In genomic region chr7:75872255-75872654, GRCm38 (mm10) we compare ENCODE assay signal across 16 mouse cellular contexts. TPM values are rescaled to one million over a fixed set of nuclear protein-coding genes. Genes with fewer than 3 reads are reported as not detected.
DNase-seq lines count a peak whose midpoint lies in the region; ATAC-seq and TF ChIP-seq lines count a peak whose summit lies in the region.
"Had no signal": no experiment of that assay in that cellular context is flagged by ENCODE, and none has a peak within 500 bp of the region (broad histone marks: within the 10 kb centered on the region; RNA-seq: fewer than 3 reads in every experiment).

No protein-coding gene starts in this region.

- H3K9ac ChIP-seq in hindbrain, postnatal 0 days (replicated peaks; ENCODE audit: low read length), result no peak overlapping the region
- H3K9ac ChIP-seq: intestine, embryonic 15.5 days; lung, embryonic 15.5 days had no signal

- H3K4me2 ChIP-seq in hindbrain, postnatal 0 days (ENCODE audit: low read depth, low read length), result no peak overlapping the region
- H3K4me2 ChIP-seq: intestine, embryonic 15.5 days; lung, embryonic 15.5 days had no signal

- no peak for TF ChIP-seq CTCF in hindbrain, postnatal 0 days (IDR thresholded peaks at IDR 0.05; ENCODE audit: low read depth)

- H3K4me3 ChIP-seq in hindbrain, postnatal 0 days (ENCODE audit: low read length), result no peak overlapping the region
- H3K4me3 ChIP-seq in hindbrain, embryonic 10.5 days, result no peak overlapping the region
- H3K4me3 ChIP-seq: intestine, embryonic 15.5 days; lung, embryonic 15.5 days; midbrain, embryonic 10.5 days had no signal

- ATAC-seq in hindbrain, postnatal 0 days, result no peak
- peak; percentile 75 for ATAC-seq in megakaryocyte, adult 5-6 weeks (ENCODE audit: poor library complexity, severe bottlenecking)
- ATAC-seq: intestine, embryonic 15.5 days had no signal

- H3K27me3 ChIP-seq in hindbrain, postnatal 0 days (ENCODE audit: insufficient read depth, low read length), result no peaks in the 10 kb centered on the region
- H3K27me3 ChIP-seq in hindbrain, embryonic 10.5 days (ENCODE audit: insufficient read depth, poor library complexity, severe bottlenecking), result no peaks in the 10 kb centered on the region
- H3K27me3 ChIP-seq: intestine, embryonic 15.5 days; lung, embryonic 15.5 days had no signal

- peak overlapping the region; percentile 20; the same call in 1 of the 2 replicates for H3K27ac ChIP-seq in hindbrain, postnatal 0 days
- H3K27ac ChIP-seq in hindbrain, embryonic 10.5 days, result no peak overlapping the region
- H3K27ac ChIP-seq: intestine, embryonic 15.5 days; kidney, postnatal 0 days; lung, embryonic 15.5 days; midbrain, embryonic 10.5 days had no signal

- no peaks in the 10 kb centered on the region for H3K9me3 ChIP-seq in hindbrain, postnatal 0 days (ENCODE audit: low read length)
- H3K9me3 ChIP-seq in hindbrain, embryonic 10.5 days, result no peaks in the 10 kb centered on the region
- H3K9me3 ChIP-seq: intestine, embryonic 15.5 days; lung, embryonic 15.5 days; midbrain, embryonic 10.5 days had no signal

- WGBS in hindbrain, postnatal 0 days, result 71% methylated on average over 5 of the region's 5 CpGs
- WGBS in hindbrain, embryonic 10.5 days, result 79% methylated on average over 5 of the region's 5 CpGs

- peaks cover 11% of the 10 kb centered on the region; the same call in 1 of the 2 replicates for H3K36me3 ChIP-seq in hindbrain, postnatal 0 days (ENCODE audit: insufficient read depth, low read length)
- peaks cover 77% of the 10 kb centered on the region for H3K36me3 ChIP-seq in hindbrain, embryonic 10.5 days

- no peaks in the 10 kb centered on the region for H3K4me1 ChIP-seq in hindbrain, postnatal 0 days (ENCODE audit: insufficient read depth, low read length)
- peaks cover 9% of the 10 kb centered on the region; the same call in 1 of the 2 replicates for H3K4me1 ChIP-seq in hindbrain, embryonic 10.5 days (replicated peaks)
- H3K4me1 ChIP-seq: intestine, embryonic 15.5 days; midbrain, embryonic 10.5 days had no signal

- DNase-seq in adrenal gland, adult 2 months, result peak; percentile 55
- no peak for DNase-seq in adrenal gland, adult 8-10 months
- DNase-seq in hindbrain, postnatal 0 days (ENCODE audit: low spot score), result no peak
- DNase-seq in hindbrain, embryonic 10.5 days (ENCODE audit: low spot score), result no peak
- peak; percentile 40 for DNase-seq in adipocyte (ENCODE audit: low spot score)
- DNase-seq in kidney, postnatal 36 days, result no peak
- no peak for DNase-seq in embryo, embryonic 11 days
- DNase-seq: cerebellum, adult 8-10 months; heart, adult 18-20 months; layer of hippocampus, adult 9-11 months; thymus, postnatal 14 days had no signal

RNA-seq across cellular contexts. Expression of gene Klhl25, which starts 24.1 kb away (rescaled TPM):
- 10 to 100 TPM; 13.6 to 20.1 TPM for total RNA-seq in adrenal gland, adult 2 months (2021)
- 13.4 and 14.9 TPM in 2 replicates for polyA plus RNA-seq in adrenal gland, adult 2 months (2012; rRNA removed)
- total RNA-seq in adrenal gland, adult 8-10 months (2022), result 10 to 100 TPM; 15.2 to 18.5 (median 17.5) TPM
- 41.9 and 47.8 TPM in 2 replicates for total RNA-seq in hindbrain, postnatal 0 days (2014; rRNA removed)
- 14.4 and 15.7 TPM in 2 replicates for polyA plus RNA-seq in hindbrain, postnatal 0 days (2015; fragmentation: Nextera tagmentation; extraction: Ambion mirVana)
- 22.8 and 24.6 TPM in 2 replicates for polyA plus RNA-seq in hindbrain, embryonic 10.5 days (2016; fragmentation: Nextera tagmentation; extraction: Ambion mirVana)
- 6.4 and 7.6 TPM in 2 replicates for total RNA-seq in megakaryocyte, adult 5-6 weeks (2015)
- 11.4 and 12.6 TPM in 2 replicates for total RNA-seq in megakaryocyte, adult 5-6 weeks (2017)

Comparison
In these comparisons a context has a peak if more than half of its experiments do, and no peak if none do; other contexts are left out.
1. DNase-seq: peak in adrenal gland, adult 2 months (single experiment) and adipocyte (single experiment); none in adrenal gland, adult 8-10 months (single experiment), hindbrain, postnatal 0 days (single experiment), hindbrain, embryonic 10.5 days (single experiment), kidney, postnatal 36 days (0 of 2) and embryo, embryonic 11 days (single experiment).